Mouse (Mus musculus) c-Kit-positive CD71-positive TER-119-positive erythroid progenitor cells, embryonic 14.5 days (primary cell): ENCODE measurements around the gene 2210011C24Rik.

Experiments used
- DNase-seq: peaks from one replicate; pipeline ENCODE4 v3.0.0-alpha.2; 2013; ENCODE audit warnings: low spot score

The 2210011C24Rik gene

GRCm38 (mm10) chr8:84011705-84012498, at the start of gene 2210011C24Rik:
TSS of gene 2210011C24Rik (minus strand) at chr8:84012171.
- DNase-seq, result no peak

- no peak for DNase-seq
Measured at GRCm38 (mm10) chr8:84060245-84060644, 48.3 kb upstream of the 2210011C24Rik start.

- no peak for DNase-seq
Measured at GRCm38 (mm10) chr8:84059226-84059625, 47.3 kb upstream of the 2210011C24Rik start.

- no peak for DNase-seq
Measured at GRCm38 (mm10) chr8:84057827-84058226, 45.9 kb upstream of the 2210011C24Rik start.

GRCm38 (mm10) chr8:84053229-84053628, 41.3 kb upstream of the 2210011C24Rik start:
- DNase-seq, result no peak

GRCm38 (mm10) chr8:84052746-84053145, 40.8 kb upstream of the 2210011C24Rik start:
- DNase-seq, result no peak

GRCm38 (mm10) chr8:84048171-84048570, 36.2 kb upstream of the 2210011C24Rik start:
- DNase-seq, result no peak

GRCm38 (mm10) chr8:84046505-84046904, 34.5 kb upstream of the 2210011C24Rik start:
- DNase-seq, result no peak

- no peak for DNase-seq
Measured at GRCm38 (mm10) chr8:84044900-84045299, 32.9 kb upstream of the 2210011C24Rik start, which contains the start of gene Rln3. TSS of gene Rln3 (minus strand) at chr8:84045000.

- no peak for DNase-seq
Measured at GRCm38 (mm10) chr8:84044103-84044502, 32.1 kb upstream of the 2210011C24Rik start.

- no peak for DNase-seq
Measured at GRCm38 (mm10) chr8:84042948-84043342, 31.0 kb upstream of the 2210011C24Rik start.

- DNase-seq, result no peak
Measured at GRCm38 (mm10) chr8:84042066-84042947, 30.3 kb upstream of the 2210011C24Rik start, which contains the start of gene Il27ra. TSS of gene Il27ra (minus strand) at chr8:84042589.

GRCm38 (mm10) chr8:84039050-84039449, 27.1 kb upstream of the 2210011C24Rik start:
- DNase-seq, result peak; percentile 65

GRCm38 (mm10) chr8:84038015-84038414, 26.0 kb upstream of the 2210011C24Rik start:
- DNase-seq, result no peak

- DNase-seq, result no peak
Measured at GRCm38 (mm10) chr8:84032777-84033176, 20.8 kb upstream of the 2210011C24Rik start.

- DNase-seq, result no peak
Measured at GRCm38 (mm10) chr8:84029272-84029671, 17.3 kb upstream of the 2210011C24Rik start.

- DNase-seq, result no peak
Measured at GRCm38 (mm10) chr8:84027449-84027848, 15.5 kb upstream of the 2210011C24Rik start.

- DNase-seq, result no peak
Measured at GRCm38 (mm10) chr8:84025863-84026262, 13.9 kb upstream of the 2210011C24Rik start.

GRCm38 (mm10) chr8:84024171-84024570, 12.2 kb upstream of the 2210011C24Rik start:
- DNase-seq, result no peak

GRCm38 (mm10) chr8:84023631-84024030, 11.7 kb upstream of the 2210011C24Rik start:
- no peak for DNase-seq

- DNase-seq, result no peak
Measured at GRCm38 (mm10) chr8:84023085-84023484, 11.1 kb upstream of the 2210011C24Rik start.

GRCm38 (mm10) chr8:84021569-84021968, 9.6 kb upstream of the 2210011C24Rik start:
- DNase-seq, result no peak

GRCm38 (mm10) chr8:84021096-84021495, 9.1 kb upstream of the 2210011C24Rik start, which contains the start of gene Palm3:
TSS of gene Palm3 (plus strand) at chr8:84021471.
- no peak for DNase-seq
